Mouse (Mus musculus): Measurements from ENCODE around the gene Hist1h2bh. TPM values are rescaled to one million over a fixed set of nuclear protein-coding genes. Genes with fewer than 3 reads are reported as not detected.
"Not testable (repeated sequence)": the region's sequence is repeated elsewhere in the genome, so short reads cannot be mapped to it uniquely, and the experiment has no call there.

Hist1h2bh gene
- total RNA-seq, 2 experiments from 2014 or later = 1.2 to 1.9 TPM

DNA sequence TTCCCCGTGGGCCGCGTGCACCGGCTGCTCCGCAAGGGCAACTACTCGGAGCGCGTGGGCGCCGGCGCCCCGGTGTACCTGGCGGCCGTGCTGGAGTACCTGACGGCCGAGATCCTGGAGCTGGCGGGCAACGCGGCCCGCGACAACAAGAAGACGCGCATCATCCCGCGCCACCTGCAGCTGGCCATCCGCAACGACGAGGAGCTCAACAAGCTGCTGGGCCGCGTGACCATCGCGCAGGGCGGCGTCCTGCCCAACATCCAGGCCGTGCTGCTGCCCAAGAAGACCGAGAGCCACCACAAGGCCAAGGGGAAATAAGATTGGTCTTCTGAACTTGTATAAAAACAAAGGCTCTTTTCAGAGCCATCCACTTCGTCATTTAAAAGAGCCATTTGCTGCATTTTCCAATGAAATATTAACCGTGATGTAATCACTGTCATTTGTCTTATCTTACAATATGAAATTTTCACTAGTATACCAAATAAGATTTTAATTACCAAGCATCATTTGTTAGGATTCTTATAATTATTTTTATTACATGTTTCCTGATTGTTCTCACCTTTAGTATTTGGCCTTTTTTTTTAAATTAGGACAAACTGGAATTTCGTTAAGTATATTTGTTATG, 31.5 kb upstream of the Hist1h2bh start:
- not testable (repeated sequence) for DNase-seq (ENCODE audit: low spot score in 2 of 2)

DNA sequence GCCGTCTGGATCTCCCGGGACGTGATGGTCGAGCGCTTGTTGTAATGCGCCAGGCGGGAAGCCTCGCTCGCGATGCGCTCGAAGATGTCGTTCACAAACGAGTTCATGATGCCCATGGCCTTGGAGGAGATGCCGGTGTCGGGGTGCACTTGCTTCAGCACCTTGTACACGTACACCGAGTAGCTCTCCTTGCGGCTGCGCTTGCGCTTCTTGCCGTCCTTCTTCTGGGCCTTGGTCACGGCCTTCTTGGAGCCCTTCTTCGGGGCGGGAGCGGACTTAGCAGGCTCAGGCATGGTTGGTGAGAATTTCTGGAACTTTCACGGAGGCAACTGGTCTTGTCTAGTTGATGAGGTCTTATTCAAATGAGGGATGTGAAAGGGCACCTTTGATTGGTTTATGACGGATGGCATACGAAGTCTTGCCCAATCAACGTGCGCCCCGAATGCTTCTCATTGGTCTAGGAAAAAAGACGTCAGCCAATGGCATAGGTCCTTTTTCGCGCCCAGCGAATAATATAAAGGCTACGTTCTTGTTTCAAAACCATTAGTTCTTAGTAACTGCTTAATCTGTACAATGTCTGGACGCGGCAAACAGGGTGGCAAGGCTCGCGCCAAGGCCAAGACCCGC, 30.8 kb upstream of the Hist1h2bh start, which contains the start of the genes Hist1h2bf and Hist1h2ad:
Gene Hist1h2bf (minus strand): TSS at position 299 of the 627 bp plus-strand sequence.
Gene Hist1h2ad (plus strand): TSS at position 484 of the 627 bp plus-strand sequence.
- peak; percentile 88 to 98 for DNase-seq (ENCODE audit: low spot score in 2 of 2)

DNA sequence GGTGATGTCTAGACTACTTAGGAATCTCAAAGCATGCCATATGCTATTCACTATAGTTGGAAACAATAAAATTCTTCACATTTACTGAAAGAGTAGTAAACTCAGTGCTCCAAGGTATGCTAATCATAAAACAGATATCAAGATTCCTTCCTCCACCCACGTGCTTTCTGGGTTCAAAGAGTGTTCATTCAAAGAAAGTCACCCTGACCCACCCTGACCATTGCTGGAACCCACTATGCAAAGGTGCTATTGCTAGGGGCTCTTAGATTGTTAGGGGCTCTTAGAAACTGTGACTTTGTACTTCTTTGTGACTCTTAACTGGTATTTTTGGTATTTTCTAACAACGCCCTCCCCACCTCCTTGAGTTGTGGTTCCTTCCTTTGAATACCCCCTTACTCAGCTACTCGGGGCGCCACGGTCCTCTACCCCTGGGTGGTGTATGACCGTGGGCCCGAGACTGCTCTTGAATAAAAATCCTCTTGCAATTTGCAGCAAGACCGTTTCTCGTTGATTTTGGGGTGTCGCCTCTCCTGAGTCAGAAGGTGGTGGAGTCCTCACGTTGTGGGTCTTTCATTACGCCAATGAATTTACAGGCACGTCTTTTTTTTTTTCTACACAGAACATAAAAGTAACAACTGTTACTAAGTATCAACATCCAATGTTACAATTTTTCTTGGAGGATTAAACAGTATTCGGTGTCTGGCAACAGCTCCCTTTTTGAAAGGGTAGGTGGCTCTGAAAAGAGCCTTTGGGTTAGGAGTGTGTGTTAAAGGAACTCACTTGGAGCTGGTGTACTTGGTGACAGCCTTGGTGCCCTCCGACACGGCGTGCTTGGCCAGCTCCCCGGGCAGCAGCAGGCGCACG, 30.1 kb upstream of the Hist1h2bh start:
- not testable (repeated sequence) for DNase-seq (ENCODE audit: low spot score in 2 of 2)

- DNase-seq (ENCODE audit: low spot score in 2 of 2) = no peak
Observed at GRCm38 (mm10) chr13:23572218-23573033, 29.2 kb upstream of the Hist1h2bh start.

GRCm38 (mm10) chr13:23571504-23572217, 28.5 kb upstream of the Hist1h2bh start:
- not testable (repeated sequence) for DNase-seq (ENCODE audit: low spot score in 2 of 2)

- DNase-seq (ENCODE audit: low spot score in 2 of 2) = peak; percentile 74 to 95
Observed at GRCm38 (mm10) chr13:23571022-23571503, 27.9 kb upstream of the Hist1h2bh start, which contains the start of the genes Hist1h2ae and Hist1h2bg. TSS of gene Hist1h2ae (minus strand) at chr13:23571220. TSS of gene Hist1h2bg (plus strand) at chr13:23571396.

DNA sequence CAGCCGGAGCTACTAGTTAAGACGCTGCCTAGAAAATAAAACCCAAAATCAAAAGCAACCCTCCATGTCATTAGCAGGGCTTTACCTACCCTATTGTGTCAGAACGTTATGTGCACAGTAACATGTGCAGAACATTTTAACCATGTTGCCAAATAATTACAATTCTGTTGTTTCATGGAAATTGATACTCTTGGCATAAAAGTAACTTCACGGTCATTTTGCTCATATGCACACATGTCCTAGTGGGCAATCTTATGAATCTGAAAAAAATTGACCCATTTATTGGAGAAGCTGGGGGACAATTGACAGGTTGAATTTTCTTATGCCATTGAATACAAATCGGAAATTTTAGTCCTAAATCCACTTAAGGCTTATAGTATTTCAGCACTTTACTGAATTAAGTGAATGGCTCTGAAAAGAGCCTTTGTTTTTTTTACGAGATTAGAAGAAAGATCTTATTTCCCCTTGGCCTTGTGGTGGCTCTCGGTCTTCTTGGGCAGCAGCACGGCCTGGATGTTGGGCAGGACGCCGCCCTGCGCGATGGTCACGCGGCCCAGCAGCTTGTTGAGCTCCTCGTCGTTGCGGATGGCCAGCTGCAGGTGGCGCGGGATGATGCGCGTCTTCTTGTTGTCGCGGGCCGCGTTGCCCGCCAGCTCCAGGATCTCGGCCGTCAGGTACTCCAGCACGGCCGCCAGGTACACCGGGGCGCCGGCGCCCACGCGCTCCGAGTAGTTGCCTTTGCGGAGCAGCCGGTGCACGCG, 27.2 kb upstream of the Hist1h2bh start:
- not testable (repeated sequence) for DNase-seq (ENCODE audit: low spot score in 2 of 2)

GRCm38 (mm10) chr13:23564482-23564881, 21.3 kb upstream of the Hist1h2bh start:
- DNase-seq (ENCODE audit: low spot score in 2 of 2) = no peak

DNA sequence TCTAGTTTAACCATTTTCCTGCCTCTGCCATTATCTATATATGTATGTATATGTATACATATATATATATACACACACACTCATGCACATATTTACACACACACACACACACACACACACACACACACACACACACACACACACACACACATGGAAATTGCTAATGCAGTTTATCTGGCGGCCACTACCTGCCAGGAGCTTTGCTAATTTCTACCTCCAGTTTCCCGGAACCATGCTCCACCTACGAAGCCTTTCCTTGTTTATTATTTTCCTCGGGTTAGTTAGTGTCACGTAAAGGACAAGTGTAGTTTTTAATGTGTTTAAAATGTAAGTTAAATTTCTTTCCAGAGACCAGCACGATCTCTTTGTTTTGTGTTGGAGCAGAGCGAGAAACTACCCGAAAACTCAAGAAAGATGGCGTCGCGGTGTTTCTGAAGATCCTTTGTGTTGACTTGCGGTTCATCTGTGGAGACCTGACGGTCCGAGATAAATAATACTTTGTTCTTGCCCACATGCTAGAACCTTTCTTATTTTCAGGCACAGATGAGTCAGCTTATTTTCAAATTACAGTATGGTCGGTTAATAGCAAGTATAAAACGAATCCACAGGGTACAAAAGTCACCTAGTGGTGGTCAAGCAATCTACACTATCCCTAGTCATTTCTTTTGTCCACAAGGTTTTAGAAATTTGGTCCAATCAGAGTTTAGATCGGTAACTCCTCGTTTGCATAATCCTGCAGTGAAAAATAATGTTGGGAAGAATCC, 19.7 kb upstream of the Hist1h2bh start:
- DNase-seq (ENCODE audit: low spot score in 2 of 2) = peak in 1 of 2 experiments; percentile 75

GRCm38 (mm10) chr13:23561883-23562659, 18.9 kb upstream of the Hist1h2bh start, which contains the start of gene Hist1h3e:
TSS of gene Hist1h3e (minus strand) at chr13:23562369.
- DNase-seq (ENCODE audit: low spot score in 2 of 2) = peak; percentile 96 to 98

GRCm38 (mm10) chr13:23561531-23561882, 18.3 kb upstream of the Hist1h2bh start:
- not testable (repeated sequence) for DNase-seq (ENCODE audit: low spot score in 2 of 2)

GRCm38 (mm10) chr13:23560699-23561098, 17.5 kb upstream of the Hist1h2bh start:
- DNase-seq (ENCODE audit: low spot score in 2 of 2) = not testable (repeated sequence)

DNA sequence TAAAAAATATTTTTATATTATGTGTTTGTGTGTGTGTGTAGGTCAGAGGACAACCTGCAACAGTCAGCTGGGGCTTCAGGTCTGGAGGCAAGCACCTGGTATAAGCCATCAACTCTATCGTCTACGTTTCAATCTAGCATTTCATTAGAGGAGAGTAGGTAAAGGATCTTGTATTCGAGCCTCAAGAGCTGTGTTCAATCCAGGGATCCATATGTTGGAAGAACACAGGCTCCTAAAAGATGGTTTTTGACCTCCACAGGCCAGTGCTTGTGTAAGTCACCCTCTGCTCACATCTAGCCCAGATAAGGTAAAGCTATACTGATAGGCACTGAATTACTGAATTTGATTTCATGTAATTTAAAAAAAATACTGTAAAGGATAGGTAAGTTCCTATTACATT, 13.7 kb upstream of the Hist1h2bh start:
- no peak for DNase-seq (ENCODE audit: low spot score in 2 of 2)

GRCm38 (mm10) chr13:23555839-23556416, 12.7 kb upstream of the Hist1h2bh start:
- DNase-seq (ENCODE audit: low spot score in 2 of 2) = peak; percentile 63 to 89

DNA sequence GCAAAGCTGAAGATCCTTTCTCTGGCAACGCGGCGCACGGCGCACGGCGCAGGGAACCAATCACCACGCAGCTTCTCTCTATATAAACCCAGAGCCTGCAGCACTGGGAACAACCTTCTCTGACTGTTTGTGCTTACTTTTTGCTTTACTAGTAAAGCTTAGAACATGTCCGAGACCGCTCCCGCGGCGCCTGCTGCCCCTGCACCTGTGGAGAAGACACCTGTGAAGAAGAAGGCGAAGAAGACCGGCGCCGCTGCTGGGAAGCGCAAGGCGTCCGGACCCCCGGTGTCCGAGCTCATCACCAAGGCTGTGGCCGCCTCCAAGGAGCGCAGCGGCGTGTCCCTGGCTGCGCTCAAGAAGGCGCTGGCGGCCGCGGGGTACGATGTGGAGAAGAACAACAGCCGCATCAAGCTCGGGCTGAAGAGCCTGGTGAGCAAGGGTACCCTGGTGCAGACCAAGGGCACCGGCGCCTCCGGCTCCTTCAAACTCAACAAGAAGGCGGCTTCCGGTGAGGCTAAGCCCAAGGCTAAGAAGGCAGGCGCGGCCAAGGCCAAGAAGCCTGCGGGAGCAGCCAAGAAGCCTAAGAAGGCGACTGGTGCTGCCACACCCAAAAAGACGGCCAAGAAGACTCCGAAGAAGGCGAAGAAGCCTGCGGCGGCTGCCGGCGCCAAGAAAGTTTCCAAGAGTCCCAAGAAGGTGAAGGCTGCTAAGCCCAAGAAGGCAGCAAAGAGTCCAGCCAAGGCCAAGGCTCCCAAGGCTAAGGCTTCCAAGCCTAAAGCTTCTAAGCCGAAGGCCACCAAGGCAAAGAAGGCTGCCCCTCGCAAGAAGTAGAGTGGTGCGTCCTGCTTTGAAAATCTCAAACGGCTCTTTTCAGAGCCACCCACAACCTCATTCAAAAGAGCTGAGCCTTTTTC, 12.0 kb upstream of the Hist1h2bh start:
- peak; percentile 68 to 73 for DNase-seq (ENCODE audit: low spot score in 2 of 2)

DNA sequence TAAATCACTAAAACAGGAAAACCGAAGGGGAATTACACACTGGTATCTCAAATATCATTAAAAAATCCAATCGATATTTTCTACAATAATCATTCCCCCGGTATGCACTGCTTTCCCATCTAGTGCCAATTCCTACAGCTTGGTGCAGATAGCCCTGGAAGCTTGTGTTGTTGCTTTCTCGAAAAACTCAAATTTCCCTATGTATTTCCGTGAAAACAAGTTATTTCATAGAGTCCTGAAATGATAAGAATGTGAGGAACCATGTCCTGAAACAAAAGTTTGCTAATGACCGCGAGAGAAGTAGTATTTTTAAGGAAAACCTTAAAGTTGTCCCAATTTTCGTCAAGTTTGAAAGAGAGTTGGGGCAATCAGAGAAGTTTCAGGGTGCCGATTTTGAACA, 11.2 kb upstream of the Hist1h2bh start:
- DNase-seq (ENCODE audit: low spot score in 2 of 2) = no peak
